Mouse (Mus musculus) embryonic facial prominence, embryonic 14.5 days (tissue): Measurements from ENCODE around the gene Pik3r5. TPM values are rescaled to one million over a fixed set of nuclear protein-coding genes. Genes with fewer than 3 reads are reported as not detected.

Experiments
- ATAC-seq: fragments of 200-750 bp; cut with Nextera tagmentation; 2 replicates; pipeline ENCODE4 v1.8.0; 2017; ENCODE audit warnings: low read depth, moderate number of reproducible peaks, moderate TSS enrichment
- DNase-seq: peaks from one replicate; pipeline ENCODE4 v3.0.0-alpha.2; 2015; ENCODE audit warnings: low spot score
- H3K27ac ChIP-seq: fragments of 300-500 bp; sonication (generic); replicated peaks from 2 replicates; pipeline ENCODE4 v1.5.1; 2014; ENCODE audit warnings: low read depth, mild to moderate bottlenecking, low read length, moderate library complexity
- H3K27me3 ChIP-seq: fragments of 300-500 bp; sonication (generic); replicated peaks from 2 replicates; pipeline ENCODE4 v1.6.1; 2014; ENCODE audit warnings: low read length; ENCODE audit not compliant: control insufficient read depth, insufficient read depth
- H3K36me3 ChIP-seq: fragments of 300-500 bp; sonication (generic); 2 replicates; pipeline ENCODE4 v1.6.1; 2014; ENCODE audit warnings: low read length, mixed read lengths; ENCODE audit not compliant: control insufficient read depth, insufficient read depth
- H3K4me1 ChIP-seq: fragments of 300-500 bp; sonication (generic); 2 replicates; pipeline ENCODE4 v1.6.1; 2014; ENCODE audit warnings: antibody characterized with exemption, low read length; ENCODE audit not compliant: control insufficient read depth, insufficient read depth
- H3K4me2 ChIP-seq: fragments of 300-500 bp; sonication (generic); 2 replicates; pipeline ENCODE4 v1.6.1; 2014; ENCODE audit warnings: low read depth, mild to moderate bottlenecking, low read length, moderate library complexity, mixed read lengths
- H3K4me3 ChIP-seq: fragments of 300-500 bp; sonication (generic); 2 replicates; pipeline ENCODE4 v1.5.1; 2014; ENCODE audit warnings: low read depth, mild to moderate bottlenecking, low read length
- H3K9ac ChIP-seq: fragments of 300-500 bp; sonication (generic); 2 replicates; pipeline ENCODE4 v1.6.1; 2014; ENCODE audit warnings: low read depth, mild to moderate bottlenecking, low read length, moderate library complexity, mixed read lengths
- H3K9me3 ChIP-seq: fragments of 300-500 bp; sonication (generic); 2 replicates; pipeline ENCODE4 v1.6.1; 2016; ENCODE audit warnings: low read length; ENCODE audit not compliant: control insufficient read depth
- WGBS: fragments of 180-500 bp; shearing (Covaris S2); extraction: QIAGEN DNeasy Blood & Tissue Kit; methylation state at CpG from one replicate; pipeline ENCODE4 v1.1.7; 2014; 5-methylcytosine and 5-hydroxymethylcytosine counted together
- polyA plus RNA-seq: library from polyadenylated mRNA; unstranded; fragments of >200 nt; fragmentation: Nextera tagmentation; extraction: Ambion mirVana; gene quantifications from 2 replicates; pipeline ENCODE4 v1.2.1, GENCODE M21; 2014

Gene Pik3r5
- polyA plus RNA-seq, 1 experiment from 2014 or later = 1.1 TPM

DNA sequence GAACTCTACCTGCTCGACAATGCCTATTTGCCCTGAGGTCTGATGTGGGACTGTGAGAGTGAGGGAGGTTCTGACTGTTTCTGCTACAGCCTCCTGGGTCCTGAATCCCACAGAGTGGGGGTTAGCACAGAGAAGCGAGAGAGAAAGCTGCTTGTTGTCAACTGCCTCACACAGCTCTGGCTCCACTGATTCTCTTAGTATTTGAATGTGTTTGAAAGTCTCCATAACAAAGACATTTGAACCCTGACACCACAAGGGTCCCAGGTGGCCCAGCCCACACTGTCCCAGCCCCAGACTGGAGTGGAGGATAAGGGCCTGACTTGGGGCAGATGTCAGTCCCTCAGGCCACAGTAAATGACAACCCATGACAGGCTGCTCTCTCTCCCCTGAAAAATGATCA, 57.3 kb downstream of the Pik3r5 start:
- Histone ChIP-seq H3K27me3 (no peaks in the 10 kb centered on the region), H3K27ac (no peak overlapping the region), H3K9me3 (no peaks in the 10 kb centered on the region), H3K9ac (no peak overlapping the region), H3K4me1 (no peaks in the 10 kb centered on the region), H3K4me3 (no peak overlapping the region), H3K4me2 (no peak overlapping the region), H3K36me3 (no peaks in the 10 kb centered on the region)
- no peak for ATAC-seq
- DNase-seq = no peak
- WGBS = 14% methylated on average over 2 of the region's 2 CpGs

DNA sequence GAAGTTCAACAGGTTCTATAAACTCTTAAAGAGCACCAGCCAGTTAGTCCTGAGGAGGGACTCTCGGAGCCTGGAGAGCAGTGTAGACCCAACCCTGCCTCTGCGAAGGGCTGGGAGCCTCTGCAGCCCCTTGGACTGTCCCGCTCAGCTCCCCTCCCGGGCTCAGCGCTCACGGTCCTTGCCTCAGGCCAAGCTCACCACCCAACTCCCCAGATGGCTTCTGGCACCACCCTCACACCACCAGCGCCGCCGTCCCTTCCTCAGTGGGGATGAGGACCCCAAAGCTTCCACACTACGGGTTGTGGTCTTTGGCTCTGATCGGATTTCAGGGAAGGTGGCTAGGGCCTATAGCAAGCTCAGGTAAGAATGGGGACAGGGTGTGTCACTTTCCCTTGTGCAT, 60.7 kb downstream of the Pik3r5 start:
- ATAC-seq = no peak
- Histone ChIP-seq H3K27me3 (no peaks in the 10 kb centered on the region), H3K9ac (no peak overlapping the region), H3K36me3 (no peaks in the 10 kb centered on the region), H3K4me2 (no peak overlapping the region), H3K9me3 (no peaks in the 10 kb centered on the region), H3K4me1 (no peaks in the 10 kb centered on the region), H3K4me3 (no peak overlapping the region), H3K27ac (no peak overlapping the region)
- no peak for DNase-seq
- 81% methylated on average over 9 of the region's 11 CpGs for WGBS

DNA sequence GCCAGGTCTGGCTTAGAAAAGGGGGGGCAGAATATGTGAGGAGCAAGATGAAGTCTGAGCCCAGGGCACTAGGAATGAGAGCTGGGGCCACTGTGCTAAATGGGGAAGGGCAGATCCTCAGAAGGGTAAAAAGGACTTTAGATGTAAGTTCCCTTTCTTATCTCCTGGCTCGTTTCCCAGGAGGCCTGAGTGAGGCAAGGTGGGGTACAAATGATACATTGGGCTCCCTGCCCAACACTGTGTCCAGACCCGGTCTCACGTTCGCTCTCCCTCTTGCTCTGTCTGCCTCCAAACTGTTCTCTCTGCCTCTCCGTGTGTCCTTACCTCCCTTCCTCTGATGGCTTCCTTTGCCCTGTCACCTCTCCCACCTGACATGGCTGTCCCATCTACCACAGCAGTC, 61.8 kb downstream of the Pik3r5 start:
- H3K4me3 ChIP-seq = no peak overlapping the region
- no peaks in the 10 kb centered on the region for H3K4me1 ChIP-seq
- 82% methylated on average over 5 of the region's 5 CpGs for WGBS
- no peak for DNase-seq
- H3K9me3 ChIP-seq = no peaks in the 10 kb centered on the region
- no peaks in the 10 kb centered on the region for H3K36me3 ChIP-seq
- ATAC-seq = no peak
- H3K27me3 ChIP-seq = no peaks in the 10 kb centered on the region
- no peak overlapping the region for H3K9ac ChIP-seq
- no peak overlapping the region for H3K27ac ChIP-seq
- no peak overlapping the region for H3K4me2 ChIP-seq

DNA sequence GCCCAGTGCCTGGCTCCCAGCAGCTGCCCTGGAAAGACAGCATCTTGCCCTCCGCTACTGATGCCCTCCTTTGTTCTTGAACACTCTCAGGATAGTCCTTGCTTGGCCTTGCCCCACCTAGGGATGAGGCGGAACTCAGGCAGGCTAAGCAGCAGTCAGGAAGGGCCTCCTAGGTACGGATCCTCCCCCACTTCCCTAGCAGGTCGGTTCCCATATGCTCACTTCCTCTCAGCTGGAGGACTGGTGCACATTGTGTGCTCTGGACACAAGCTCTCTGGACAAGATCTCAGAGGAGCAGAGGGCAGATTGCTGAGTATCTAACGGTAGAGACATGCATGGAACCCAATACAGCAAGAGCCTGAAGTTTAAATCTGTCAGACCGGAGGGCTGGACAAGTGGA, 65.2 kb downstream of the Pik3r5 start:
- Histone ChIP-seq H3K27ac (no peak overlapping the region), H3K9ac (no peak overlapping the region), H3K4me2 (no peak overlapping the region), H3K4me1 (no peaks in the 10 kb centered on the region), H3K27me3 (no peaks in the 10 kb centered on the region), H3K4me3 (no peak overlapping the region), H3K9me3 (no peaks in the 10 kb centered on the region), H3K36me3 (no peaks in the 10 kb centered on the region)
- DNase-seq = no peak
- no peak for ATAC-seq
- WGBS = 56% methylated on average over 6 of the region's 6 CpGs

DNA sequence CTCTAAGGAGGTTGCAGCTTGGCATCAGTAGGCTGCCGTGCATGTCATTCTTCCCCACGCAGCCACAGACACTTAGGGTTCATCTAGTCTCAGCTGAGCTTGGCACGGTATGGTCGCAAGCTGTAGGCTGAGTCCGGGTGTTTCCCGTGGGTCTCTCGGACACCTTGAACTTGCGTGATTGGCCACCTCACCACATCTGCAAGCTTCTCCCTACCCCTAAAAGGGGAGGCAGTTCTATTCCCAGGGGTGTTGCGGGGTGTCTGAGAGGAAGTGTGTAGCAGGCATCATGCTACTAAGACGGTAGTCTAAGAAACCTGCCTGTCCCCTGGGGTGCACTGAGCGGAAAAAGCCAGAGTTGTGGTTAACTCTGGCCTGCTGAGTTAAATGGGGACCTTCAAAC, 66.6 kb downstream of the Pik3r5 start:
- H3K4me2 ChIP-seq = no peak overlapping the region
- no peak overlapping the region for H3K27ac ChIP-seq
- H3K27me3 ChIP-seq = no peaks in the 10 kb centered on the region
- no peaks in the 10 kb centered on the region for H3K9me3 ChIP-seq
- no peaks in the 10 kb centered on the region for H3K4me1 ChIP-seq
- no peak for DNase-seq
- no peak overlapping the region for H3K9ac ChIP-seq
- 91% methylated on average over 11 of the region's 11 CpGs for WGBS
- ATAC-seq = no peak
- no peak overlapping the region for H3K4me3 ChIP-seq
- H3K36me3 ChIP-seq = no peaks in the 10 kb centered on the region

DNA sequence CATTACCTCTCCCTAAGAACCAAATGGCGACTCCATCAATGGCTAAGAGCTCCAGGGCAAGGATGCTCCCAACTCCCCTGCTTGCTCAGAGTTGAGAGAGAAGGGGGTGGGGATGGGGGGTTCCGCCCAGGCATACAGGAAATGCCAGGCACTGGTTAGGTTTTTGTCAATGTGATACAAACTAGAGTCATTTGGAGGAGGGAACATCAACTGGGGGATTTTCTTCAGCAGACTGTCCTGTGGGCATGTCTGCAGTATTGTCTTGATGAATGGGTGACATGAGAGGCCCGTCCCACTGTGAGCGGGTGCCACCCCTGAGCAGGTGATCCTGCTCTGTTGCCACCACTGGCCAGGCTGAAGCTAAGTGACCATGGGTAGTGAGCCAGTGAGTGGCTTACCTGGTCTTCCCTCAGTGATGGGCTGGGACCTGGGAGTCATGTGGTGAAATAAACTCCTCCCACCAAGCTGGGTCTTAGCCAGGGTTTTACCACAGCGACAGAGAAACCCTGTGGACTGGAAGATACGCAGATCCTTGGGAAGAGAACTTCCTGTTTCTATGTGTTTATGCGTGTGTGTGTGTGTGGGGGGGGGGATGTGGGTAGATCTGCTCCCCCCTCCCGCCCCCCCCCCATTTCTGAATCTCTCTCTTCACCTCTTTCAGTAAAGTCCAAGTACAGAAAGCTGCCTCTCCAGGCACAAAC, 67.2 kb downstream of the Pik3r5 start:
- Histone ChIP-seq H3K9ac (no peak overlapping the region), H3K27me3 (no peaks in the 10 kb centered on the region), H3K9me3 (no peaks in the 10 kb centered on the region), H3K4me2 (no peak overlapping the region), H3K27ac (no peak overlapping the region), H3K4me1 (no peaks in the 10 kb centered on the region), H3K4me3 (no peak overlapping the region), H3K36me3 (no peaks in the 10 kb centered on the region)
- no peak for DNase-seq
- WGBS = 72% methylated on average over 7 of the region's 8 CpGs
- ATAC-seq = no peak

DNA sequence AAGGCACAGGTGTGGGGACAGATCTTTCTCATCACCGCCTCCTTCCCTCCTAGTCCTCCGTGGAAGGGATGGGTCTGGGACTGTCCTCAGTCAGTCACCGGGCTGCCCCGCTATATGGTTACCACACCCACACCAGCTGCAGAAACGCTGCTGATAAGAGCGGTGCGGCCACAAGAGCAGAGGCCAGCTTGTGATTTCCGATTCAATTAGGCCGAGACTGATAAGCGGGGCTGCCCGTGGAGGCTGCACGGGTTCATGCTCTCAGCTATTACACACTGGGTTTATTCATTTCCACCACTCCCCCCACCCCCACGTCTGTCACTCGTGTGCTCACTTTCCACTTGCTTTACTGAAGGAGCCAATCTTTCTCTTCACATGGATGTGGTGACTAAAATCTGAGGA, 69.0 kb downstream of the Pik3r5 start:
- Histone ChIP-seq H3K9ac (no peak overlapping the region), H3K27ac (no peak overlapping the region), H3K4me3 (no peak overlapping the region), H3K36me3 (no peaks in the 10 kb centered on the region), H3K27me3 (no peaks in the 10 kb centered on the region), H3K9me3 (no peaks in the 10 kb centered on the region), H3K4me2 (no peak overlapping the region), H3K4me1 (no peaks in the 10 kb centered on the region)
- DNase-seq (no peak), ATAC-seq (no peak)
- WGBS = 59% methylated on average over 14 of the region's 14 CpGs

DNA sequence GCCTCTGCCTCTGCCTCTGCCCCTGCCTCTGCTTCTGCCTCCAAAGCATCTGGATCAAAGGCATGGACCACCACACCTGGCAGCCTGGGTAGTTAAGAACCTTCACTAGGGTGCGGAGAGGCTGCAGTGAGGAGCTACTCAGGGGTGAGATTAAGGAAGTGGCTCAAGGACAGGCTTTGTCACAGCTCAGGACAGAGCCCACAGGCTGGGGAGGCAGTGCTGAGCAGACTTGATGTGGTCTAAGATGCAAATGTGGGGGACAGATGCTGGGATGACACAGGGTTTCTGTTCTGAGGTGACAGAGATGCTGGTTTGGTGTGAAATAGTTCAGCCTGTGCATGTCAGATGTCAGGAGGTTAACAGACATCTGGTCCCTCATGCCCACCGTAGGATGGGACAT, 70.5 kb downstream of the Pik3r5 start:
- no peaks in the 10 kb centered on the region for H3K27me3 ChIP-seq
- H3K4me1 ChIP-seq = no peaks in the 10 kb centered on the region
- DNase-seq = no peak
- no peak overlapping the region for H3K27ac ChIP-seq
- no peaks in the 10 kb centered on the region for H3K36me3 ChIP-seq
- no peak for ATAC-seq
- no peaks in the 10 kb centered on the region for H3K9me3 ChIP-seq
- no peak overlapping the region for H3K4me2 ChIP-seq
- WGBS = 71% methylated on average over 2 of the region's 2 CpGs
- H3K4me3 ChIP-seq = no peak overlapping the region
- H3K9ac ChIP-seq = no peak overlapping the region

DNA sequence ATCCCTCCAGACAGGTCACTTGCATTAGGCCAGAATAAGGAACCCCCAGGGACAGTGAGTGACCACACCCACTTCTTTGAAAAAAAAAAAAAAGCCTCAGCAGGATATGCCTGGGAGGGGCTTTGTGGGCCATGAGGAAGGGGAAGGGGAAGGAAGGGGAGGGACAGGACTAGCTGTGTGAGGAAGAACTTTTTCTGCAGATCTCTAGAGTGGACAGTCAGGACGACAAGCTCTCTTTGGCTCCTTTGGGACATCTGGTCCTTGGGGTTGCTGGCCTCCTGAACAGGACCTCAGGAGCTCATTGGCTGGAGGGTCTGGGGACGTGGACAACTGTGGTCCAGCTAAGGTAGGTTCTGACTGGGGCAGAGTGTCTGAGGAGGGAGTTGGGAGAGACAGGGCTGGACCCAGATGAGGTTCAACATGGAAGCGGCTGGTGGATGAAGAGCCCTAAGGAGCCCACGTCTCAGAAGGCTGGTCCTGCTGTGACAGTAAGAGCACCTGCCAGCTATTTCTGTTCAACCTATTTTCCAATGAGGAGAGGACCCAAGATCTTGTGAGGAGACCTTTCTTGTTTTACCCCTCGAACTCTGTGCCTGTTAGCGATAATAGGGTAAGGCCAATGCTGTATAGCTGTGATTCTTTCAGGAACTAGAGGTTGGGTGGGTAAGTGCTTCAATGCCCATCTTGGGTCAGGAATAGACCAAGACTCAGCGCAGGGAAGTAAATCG, 71.1 kb downstream of the Pik3r5 start, which contains the start of gene Pik3r6:
Gene Pik3r6 (plus strand): TSS at position 118 of the 728 bp plus-strand sequence.
- Histone ChIP-seq H3K36me3 (no peaks in the 10 kb centered on the region), H3K27ac (no peak within 1 kb of the TSS), H3K9ac (no peak within 1 kb of the TSS), H3K4me1 (no peaks in the 10 kb centered on the region), H3K4me3 (no peak within 1 kb of the TSS), H3K27me3 (no peaks in the 10 kb centered on the region), H3K4me2 (peak within 1 kb of the TSS; percentile 14; the same call in 1 of the 2 replicates), H3K9me3 (no peaks in the 10 kb centered on the region)
- no peak for DNase-seq
- ATAC-seq = no peak
- WGBS = 83% methylated on average over 8 of the region's 8 CpGs
